Mouse (Mus musculus) gastrocnemius, adult 18-20 months (tissue): Measurements from ENCODE around the gene Itga2. TPM values are rescaled to one million over a fixed set of nuclear protein-coding genes. Genes with fewer than 3 reads are reported as not detected.
A peak's percentile ranks its signal among the peaks of the same experiment; 100 is the strongest.

Source experiments
- DNase-seq: peaks from one replicate; pipeline ENCODE4 v3.0.0; 2021; ENCODE audit warnings: low spot score
- total RNA-seq, 2 experiments: library from RNA; stranded (reverse); gene quantifications; 2 replicates each; pipeline ENCODE4 v1.2.3; 2021

Itga2 gene
- total RNA-seq, 2 experiments from 2014 or later, result 0.33 to 0.43 TPM

- no peak for DNase-seq
These were observed 46.7 kb downstream of the Itga2 start for GRCm38 (mm10) chr13:114885171-114885570.

- no peak for DNase-seq
These were observed 53.2 kb downstream of the Itga2 start for GRCm38 (mm10) chr13:114878667-114879066.

- DNase-seq, result no peak
These were observed 55.8 kb downstream of the Itga2 start for GRCm38 (mm10) chr13:114876005-114876520.

- no peak for DNase-seq
These were observed 57.2 kb downstream of the Itga2 start for GRCm38 (mm10) chr13:114874738-114875137.

DNA sequence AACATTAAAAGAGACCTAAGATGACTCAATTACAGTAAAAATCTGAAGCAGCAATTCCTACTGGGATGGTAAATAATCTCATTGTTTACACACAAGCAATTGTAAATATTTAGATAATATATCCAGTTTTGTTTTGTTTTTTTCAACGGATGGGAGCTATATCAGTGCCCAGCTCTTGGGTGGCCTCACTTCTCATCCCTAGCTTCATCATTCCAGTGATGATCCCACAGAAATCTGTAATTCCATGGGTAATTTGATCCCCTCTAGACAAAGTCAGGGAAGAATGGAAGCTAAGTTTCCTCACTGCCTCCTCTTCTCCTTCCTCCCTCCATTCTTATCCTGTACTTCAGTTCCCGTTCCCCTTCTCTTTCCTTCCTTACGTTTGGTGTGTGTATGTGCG lies 74.4 kb downstream of the Itga2 start:
- DNase-seq, result no peak

GRCm38 (mm10) chr13:114856269-114856627 lies 75.7 kb downstream of the Itga2 start:
- DNase-seq, result no peak

GRCm38 (mm10) chr13:114855573-114856268 lies 76.2 kb downstream of the Itga2 start:
- DNase-seq, result peak; percentile 42

GRCm38 (mm10) chr13:114854428-114854827 lies 77.5 kb downstream of the Itga2 start:
- DNase-seq, result no peak

DNA sequence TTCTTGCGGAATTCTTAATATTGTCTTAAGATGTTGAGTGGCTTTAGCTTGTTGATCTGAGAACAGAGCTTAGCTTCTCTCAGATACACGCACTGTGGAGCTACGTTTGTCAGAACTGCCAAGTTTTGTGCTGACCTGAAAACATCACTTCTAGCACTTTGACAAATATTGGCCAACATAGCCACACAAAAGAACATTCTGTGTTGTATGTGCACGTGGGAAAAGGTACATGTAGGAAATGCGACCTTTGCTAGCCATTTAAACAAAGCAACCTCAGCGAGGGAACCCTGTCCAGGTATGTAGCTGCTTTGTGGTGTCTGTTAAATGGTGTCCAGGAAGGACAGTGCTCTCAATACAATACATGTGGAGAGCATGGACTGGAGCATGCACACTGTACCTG lies 77.9 kb downstream of the Itga2 start:
- no peak for DNase-seq

GRCm38 (mm10) chr13:114853152-114853551 lies 78.7 kb downstream of the Itga2 start:
- no peak for DNase-seq

GRCm38 (mm10) chr13:114852264-114853111 lies 79.4 kb downstream of the Itga2 start:
- DNase-seq, result no peak

DNA sequence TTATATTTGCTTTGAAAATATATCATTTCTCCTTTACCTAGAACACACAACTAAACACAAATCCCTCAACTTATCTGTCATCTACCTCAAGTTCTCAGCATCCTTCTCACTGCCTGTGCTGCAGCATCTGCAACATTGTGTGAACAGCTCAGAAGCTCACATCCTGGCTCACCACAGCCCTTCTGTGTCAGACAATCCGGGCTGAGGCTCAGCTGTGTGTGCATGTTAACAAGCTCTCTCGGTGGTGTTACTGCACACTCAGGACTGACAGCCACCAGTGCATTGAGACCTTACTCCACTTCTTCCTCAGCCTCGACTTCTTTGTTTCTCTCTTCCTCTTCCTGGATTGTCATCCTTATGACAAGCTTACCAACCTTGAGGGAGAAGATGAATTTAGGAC lies 83.0 kb downstream of the Itga2 start:
- no peak for DNase-seq

DNA sequence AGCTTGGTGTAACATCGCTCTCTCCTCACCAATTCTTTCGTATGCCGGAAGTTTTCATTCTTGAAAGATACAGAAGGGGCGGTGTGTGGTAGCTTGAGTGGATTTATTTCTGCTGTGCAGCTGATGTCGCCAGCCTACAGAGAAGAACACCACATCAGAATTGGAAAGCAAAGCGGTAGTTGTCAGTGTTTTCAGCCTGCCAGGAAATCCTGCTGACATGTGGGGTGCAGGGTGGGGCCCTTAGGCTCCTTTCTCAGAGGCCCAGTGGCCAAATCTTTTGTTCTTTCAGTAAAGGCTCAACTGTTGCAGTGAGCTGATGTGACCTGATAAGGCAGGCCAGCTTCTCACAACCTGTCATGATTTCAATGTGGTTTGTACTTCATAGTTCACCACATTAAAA lies 86.1 kb downstream of the Itga2 start:
- no peak for DNase-seq

- DNase-seq, result no peak
These were observed 88.6 kb downstream of the Itga2 start for GRCm38 (mm10) chr13:114843318-114843717.

DNA sequence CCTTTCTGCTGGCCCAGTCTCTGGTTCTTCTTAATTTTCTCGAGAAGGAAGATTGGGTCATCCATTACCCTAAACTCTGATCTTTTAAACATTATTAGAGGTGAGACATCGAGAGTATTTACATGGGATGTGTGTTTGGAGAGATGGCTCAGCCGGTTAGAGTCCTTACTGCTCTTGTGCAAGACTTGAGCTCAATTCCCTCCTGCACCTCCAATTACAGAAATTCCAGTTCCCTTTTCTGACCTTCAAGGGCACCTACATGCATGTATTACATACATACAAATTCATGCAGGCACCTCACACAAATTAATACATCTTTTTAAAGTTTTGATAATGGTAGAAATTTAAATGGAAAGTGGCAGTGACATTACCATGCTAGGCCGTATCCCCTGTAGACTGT lies 91.4 kb downstream of the Itga2 start:
- DNase-seq, result no peak

DNA sequence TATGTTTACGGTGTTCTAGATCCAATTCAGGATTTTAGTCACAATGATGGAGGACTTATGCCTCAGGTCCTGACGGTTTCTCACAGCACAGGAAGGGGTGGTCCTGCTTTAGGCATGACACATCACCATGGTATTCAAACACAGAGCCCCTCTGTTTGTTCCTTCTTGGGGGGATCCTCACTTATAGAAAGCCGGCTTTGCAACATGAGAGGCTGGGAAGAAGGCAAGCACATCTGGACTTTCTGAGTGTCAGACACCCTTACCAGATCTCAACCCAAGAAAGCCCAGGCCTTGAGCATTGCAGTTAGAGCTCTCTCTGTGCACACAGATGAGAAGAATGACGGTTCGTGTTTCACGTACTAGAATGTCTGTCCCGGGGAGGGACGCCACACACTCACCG lies 92.8 kb downstream of the Itga2 start:
- no peak for DNase-seq

DNA sequence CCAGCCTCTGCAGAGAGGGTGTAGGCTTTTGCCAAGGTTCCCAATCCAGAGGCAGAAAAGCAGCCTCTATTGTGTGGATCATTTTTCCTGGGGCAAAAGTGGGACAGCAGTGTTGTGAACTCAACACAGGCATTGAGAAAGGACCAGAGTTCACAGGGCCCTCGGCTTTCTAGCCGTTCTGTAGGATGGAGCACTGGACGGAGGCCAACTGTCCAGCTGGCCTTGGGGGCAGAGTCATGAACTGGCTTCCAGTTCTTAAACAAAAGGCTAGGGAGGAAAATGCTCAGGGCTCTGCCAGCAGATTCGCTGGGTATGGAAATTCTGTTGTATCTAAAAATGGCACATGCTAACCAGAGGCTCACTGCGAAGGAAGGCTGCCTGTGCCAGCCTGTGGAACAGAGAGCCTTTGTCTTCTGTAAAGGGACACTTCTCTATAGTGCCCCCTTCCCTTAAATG lies 93.3 kb downstream of the Itga2 start:
- DNase-seq, result peak; percentile 10

- no peak for DNase-seq
These were observed 94.8 kb downstream of the Itga2 start for GRCm38 (mm10) chr13:114837061-114837460.

DNA sequence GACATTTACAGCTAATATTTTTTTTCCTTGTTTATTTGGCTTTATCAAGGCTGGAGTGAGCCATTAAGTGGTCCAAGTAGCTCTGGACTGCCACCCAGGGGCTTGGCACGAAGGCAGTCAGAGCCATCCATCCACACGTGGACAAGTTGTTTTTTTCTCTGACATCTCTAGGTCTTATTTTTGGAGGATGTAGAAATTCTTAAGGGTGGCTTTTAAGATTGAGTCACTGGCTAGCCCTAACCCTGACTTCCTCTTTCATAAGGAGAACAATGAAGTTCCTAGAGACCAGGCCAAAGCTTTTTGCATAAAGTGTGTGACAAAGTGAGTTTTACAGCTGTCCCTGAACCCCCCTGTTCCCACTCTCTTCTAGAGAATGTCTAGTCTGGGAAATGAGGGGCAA lies 97.3 kb downstream of the Itga2 start:
- DNase-seq, result no peak

DNA sequence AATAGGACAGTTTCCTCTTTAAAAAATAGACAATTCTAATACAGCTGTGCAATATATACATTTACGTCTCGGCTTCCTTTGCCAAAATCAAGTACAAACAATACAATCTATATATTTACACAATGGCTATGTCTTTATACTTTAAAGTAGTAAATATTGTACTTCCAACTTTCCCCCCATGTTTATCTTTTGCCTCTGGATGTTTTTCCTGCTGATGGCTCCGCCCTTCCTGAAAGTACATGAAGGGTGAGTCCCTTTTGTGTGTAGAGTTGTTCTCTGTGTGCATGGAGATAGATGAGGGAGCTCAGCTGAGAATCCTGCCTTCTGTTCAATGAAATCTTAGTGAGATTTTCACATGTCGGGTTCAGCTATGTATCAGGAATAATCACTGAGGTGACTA lies 98.5 kb downstream of the Itga2 start:
- DNase-seq, result no peak

GRCm38 (mm10) chr13:114832761-114833160 lies 99.1 kb downstream of the Itga2 start:
- DNase-seq, result no peak

GRCm38 (mm10) chr13:114831367-114831833 lies 100.5 kb downstream of the Itga2 start:
- DNase-seq, result peak; percentile 28
